Mouse (Mus musculus) cerebellum, postnatal 10 days (tissue): ENCODE results near the gene Mkks.
"Not testable (repeated sequence)": the region's sequence is repeated elsewhere in the genome, so short reads cannot be mapped to it uniquely, and the experiment has no call there.

Experiments
- DNase-seq, 2 experiments: peaks; one replicate each; pipeline ENCODE4 v3.0.0; 2021; ENCODE audit warnings: mixed read lengths in 2 of 2

The Mkks gene

DNA sequence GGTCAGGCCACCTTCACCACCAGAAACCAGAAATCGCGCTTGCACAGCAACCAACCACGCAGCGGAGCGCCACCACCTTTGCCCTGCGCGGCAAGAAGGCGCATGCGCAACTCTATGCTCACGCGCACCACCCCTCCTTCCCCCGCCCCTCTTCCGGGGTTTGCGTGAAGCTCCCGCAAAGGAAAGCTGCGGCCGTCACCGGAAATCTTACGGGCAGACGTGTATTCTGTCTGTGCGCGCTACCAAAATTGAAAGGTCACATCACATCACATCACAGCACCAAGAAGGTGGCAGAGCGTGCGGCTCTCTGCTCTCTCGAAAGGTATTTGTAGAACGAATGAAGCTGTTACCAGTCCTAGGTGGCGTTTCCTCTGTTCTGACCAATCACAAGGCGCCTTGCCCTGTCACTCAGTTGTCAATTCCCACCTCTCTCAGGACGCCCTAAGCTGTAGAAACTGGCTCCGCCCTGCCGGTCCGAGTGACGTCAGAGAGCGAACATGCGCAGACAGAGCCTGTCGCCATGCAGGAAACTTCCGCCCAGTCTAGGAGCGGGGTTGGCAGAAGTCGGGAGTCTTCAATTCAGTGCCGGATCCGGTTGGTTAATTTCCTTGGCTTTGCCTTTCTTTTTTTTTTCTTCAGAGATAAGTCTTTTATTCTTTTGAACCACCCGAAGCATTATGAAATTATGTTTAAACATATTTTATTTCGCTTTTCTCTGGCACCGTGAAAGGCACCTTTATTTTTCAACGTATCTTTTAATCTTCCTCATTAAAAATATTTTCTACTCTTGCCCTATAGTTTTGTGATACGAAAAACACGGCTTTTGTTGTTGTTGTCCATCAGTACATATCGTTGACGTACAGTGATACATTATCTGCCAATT, at the start of gene Mkks, which contains the start of the genes Slx4ip and AL731706.1:
Gene Mkks, minus strand, starts transcription at position 322 of the 883 bp plus-strand sequence.
Gene Slx4ip, plus strand, starts transcription at position 151 of the 883 bp plus-strand sequence.
Gene AL731706.1, minus strand, starts transcription at position 322 of the 883 bp plus-strand sequence.
- peak; percentile 99 for DNase-seq

DNA sequence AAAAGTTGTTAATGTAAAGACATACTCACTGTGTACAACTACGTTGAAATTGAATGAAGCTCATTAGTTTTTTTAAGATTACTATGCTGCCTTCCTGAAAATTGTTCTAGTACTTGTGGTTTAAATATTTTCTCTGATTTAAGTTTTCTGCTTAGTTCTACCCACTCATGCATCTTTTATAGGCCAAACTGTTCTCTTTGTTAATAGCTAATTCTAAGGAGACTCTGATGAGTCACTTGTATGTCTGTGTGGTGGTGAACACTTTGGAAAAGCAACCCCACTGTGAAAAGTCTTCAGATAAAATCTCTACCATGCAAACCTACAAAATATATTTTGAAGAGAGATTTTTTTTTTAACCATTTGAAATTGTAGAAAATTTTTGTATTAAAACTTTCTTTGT, 47.1 kb upstream of the Mkks start:
- DNase-seq: no peak

DNA sequence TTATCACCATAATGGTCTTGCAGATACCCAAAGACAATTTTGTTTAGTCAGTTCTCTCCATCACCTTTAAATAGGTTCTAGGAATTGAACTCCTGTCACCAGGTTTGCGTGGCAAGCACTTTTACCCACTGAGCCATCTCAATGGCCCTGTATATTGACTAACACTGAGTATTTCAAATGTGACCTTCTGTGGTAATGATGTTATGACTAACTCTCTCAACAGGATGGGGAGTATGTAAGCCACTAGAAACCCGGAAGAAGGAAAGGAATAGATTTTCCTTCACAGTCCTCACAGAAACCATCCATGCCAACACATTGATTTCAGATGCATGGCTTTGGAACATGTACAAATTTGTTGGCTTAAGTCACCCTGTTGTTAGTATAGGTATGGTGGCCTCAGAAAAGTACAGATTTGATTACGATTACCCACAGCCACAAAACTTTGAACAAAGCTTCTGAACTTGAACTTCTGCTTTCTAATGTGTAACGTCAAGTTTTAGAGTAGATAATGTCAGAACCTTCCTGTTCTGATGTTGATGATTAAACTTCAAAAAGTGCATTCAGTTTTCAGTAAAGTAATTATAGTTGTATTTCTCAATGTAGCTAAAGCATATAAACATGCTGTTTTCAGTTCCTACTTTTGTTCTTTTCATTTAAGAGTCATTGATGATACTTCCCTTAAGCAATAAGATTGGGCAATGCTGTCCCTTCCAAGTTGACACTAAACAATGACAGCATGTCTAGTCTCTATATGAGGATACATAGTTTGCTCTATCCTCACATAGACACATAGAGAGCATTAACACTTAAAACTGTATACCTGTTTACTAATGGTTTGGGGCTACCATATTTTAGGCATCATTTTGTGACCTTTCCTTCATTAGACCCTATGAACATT, 45.5 kb upstream of the Mkks start:
- DNase-seq: no peak

DNA sequence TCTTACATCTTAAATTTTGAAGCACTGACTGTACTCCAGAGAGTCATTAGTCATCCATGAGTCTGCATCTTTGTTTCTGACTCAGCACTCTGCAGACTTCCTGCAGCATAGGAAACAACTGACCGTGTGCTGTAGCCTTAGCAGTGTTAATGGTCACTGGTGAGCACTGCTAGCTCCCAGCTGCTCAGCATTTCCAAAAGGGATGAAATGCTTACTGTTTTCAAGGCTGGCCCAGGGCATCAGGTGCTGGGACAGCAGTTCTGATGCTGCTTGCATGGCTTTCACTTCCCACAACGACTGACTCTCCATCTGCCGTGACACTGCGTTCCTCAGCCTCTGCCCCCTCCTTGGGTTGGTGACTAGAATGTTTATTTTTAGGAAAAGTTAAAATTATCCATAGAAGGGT, 29.8 kb upstream of the Mkks start:
- peak; percentile 27 to 33 for DNase-seq

DNA sequence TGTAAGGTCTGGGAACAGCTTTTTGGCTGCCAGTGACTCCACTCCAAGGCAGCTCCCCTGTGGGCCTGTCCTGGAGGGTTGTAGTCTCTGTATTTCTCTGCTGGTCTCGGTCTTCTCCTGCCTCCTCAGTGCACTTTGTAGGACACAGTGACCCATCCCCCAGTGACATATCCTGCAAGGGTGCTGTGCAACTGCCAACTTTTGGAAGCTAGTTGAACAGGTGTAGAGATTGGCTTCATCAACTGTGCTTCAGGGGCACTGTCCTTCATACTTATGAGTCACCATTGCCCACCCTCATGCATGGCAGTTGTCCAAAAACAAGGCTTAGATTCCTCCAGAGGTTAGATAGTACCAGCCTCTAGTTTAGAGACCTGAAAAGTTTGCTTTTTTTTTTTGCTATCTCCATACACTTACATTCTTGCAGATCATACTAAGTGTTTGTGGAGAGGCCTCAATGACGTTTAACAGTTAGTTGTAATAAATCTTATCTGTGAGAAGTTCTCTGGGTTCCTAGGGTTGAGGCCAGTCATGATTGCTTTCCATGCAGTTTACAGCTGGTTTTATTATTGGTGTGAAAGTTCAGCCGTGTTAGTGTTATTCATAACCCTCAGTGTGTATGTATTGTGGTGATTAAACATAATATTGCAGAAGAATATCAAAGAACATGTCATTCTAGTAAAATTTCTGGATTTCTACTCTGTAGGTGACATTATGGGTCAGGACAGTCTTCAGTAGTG, 29.2 kb upstream of the Mkks start:
- peak in 1 of 2 experiments; percentile 11 for DNase-seq

DNA sequence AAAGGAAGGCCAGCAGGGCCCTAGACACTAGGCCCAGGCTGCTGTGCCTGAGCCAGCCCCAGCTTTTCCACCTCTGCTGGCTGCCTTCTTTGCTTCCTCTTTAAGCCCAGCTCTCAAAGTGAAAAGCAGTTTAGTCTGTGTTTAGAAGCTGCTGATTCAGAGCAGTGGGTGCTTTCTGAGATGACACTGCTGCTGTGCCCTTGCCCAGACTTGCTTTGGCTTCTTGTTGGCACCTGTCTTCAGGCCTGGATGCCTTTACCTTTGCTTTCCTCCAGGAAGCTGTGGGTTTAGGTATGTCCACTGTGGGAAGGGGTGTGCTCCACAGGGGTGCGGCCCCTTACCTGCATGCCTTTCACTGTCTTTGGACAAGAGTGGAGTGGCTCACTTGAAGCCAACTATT, 28.2 kb upstream of the Mkks start:
- DNase-seq: no peak

DNA sequence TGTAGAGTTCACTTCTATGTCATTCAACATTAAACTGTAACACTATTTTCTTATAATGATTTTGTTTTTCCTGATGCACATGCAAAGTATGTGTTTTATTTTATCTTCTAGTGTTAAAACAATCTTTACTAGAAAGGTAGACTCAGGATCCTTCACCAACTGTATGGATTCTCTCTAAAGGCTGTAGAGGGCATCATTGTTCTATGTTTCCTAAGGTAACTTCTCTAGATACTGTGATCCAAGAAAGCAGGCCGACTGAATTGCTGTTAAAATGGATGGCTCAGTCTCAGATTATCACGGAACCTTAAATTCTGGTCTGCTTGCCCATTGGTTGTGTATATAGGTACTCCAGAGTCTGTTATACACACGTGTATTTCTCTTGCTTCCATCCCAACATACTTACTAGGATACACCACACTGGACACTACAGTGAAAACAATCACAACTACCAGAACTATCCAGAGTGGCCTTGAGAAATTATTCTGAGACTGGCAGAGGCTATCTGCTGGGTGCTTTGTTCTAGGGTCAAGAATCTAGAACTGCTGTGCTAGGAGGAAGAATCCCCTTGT, 23.2 kb upstream of the Mkks start:
- DNase-seq: peak in 1 of 2 experiments; percentile 47

DNA sequence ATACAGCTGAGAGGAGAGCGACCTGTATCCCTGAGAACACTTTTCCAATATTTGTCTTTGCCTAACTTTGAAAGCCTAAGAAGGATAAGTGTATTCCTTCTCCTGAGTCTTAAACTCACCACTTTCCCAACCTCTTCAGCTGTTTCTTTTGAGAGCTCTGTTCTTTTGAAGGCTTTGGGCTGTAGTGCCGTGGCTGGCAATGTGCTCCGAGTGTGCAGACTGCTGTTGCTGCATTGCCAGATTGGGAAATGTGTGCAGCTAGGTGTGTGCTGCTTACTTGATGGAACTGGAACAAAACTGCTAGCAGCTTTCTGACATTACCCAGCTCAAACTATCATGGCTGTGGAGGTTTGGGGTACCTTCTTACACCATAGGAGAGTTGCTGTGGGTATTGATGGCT, 21.8 kb upstream of the Mkks start:
- no peak for DNase-seq

DNA sequence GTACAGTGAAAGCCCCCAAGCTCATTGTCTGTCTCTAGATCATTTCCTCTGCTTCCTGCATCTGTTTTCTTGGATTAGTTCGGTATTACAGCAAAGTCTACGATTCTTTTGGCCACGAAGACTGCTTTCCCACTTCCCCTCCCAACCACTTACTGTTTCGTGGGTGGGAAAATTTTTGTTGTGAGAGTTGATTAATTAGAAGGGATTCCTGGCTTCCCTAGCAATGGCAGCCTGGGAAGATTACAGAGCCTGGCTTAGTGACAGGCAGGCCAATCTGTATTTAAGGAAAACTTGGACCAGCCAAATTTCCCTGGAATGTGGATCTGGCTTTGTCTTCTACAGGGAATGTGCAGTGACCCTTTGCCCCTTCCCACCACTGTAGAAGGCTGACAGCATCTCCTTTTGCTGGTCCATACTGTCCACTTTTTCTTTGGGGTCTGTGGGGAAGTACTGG, 20.8 kb upstream of the Mkks start:
- DNase-seq: peak; percentile 13 to 29

DNA sequence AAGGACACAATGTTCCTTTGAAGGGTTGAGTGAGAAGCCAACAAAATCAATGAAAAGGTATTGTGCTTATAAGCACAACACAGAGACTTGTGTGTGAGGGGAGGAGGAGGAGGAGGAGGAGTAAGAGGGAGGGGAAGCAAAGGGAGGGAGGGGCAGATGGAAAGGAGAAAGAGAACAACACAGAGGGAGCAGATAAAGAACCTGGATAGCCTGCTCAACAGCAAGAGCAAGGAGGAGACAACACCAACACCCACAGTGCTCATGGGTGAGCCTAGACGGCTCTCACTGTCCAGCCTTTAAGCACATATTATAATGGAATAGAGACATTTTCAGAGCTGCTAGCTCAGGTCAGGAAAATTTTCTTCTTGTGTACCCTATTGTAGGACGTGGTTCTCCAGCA, 18.1 kb upstream of the Mkks start:
- DNase-seq: no peak

DNA sequence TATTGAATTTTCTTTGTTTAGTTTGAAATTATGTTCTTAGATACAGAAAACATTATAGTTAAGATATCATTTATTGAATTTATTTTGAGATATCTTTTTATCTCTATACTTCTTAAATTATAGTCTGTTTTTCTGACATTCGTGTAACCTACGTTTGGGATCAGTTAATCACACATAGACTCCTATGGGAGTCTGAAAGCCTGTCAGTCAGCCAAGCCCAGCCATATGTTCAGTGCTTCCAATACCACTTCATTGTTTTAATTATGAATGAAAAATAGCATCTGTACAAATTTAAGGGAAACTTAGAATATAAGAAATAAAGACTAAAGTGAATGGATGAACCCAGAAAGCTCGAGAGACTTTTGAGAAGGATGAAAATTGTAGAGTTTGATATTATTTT, 17.4 kb upstream of the Mkks start:
- peak; percentile 55 to 69 for DNase-seq

DNA sequence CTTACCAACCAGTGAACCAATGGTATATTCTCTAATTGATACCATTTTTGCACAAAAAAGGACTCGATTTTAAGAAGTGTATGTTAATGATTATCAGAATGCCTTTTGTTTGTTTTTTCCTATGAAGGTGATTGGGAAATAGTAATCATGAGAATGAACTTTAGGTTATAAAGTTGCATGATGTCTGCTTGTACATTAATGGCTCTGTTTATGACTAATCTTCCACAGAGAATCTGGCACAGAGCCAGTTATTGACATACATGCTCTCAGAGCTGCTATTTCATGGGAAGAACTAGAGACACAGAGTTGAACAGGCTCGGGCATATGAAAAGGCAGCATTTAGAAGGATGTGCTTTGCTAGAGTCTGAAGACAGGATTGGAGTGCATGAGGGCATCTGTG, 4.9 kb upstream of the Mkks start:
- peak in 1 of 2 experiments; percentile 15 for DNase-seq

DNA sequence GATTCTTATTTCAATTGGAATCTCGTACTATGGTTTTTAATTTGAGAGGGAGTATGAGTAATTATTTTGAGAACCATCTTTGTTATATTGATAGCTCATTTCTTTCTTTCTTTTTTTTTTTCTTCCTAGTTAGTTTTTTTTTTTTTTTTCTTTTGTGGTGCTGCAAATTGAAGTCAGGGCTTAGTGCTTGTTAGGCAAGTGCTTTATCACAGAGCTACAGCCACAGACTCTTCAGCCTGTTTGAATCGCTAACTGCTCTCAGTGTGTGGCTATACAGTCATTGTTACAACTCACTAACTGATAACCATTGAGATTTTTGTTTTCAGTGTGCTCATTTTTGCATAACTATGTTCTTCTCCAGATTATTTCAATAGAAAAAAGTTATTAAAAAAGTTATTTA, 3.3 kb upstream of the Mkks start:
- no peak for DNase-seq

DNA sequence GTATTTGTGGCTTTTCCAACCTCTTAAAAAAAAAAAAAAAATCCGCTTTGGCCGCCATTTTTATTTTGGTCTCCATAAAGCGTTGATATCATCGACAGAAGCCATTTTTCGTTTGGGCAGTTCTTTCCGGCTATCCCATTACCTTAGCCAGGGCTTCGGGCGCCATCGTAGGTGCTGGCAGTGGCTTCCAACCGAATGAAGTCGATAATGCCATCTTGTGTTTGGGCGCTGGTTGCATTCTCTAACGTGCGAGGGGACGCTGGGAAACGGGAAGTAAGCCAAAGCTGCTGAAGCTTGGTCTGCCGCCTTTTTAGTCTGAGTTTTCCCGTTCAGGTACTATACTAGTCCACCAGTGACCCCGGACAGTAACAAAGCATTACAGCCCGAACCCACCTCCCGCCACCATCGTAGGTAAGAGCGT, 772 bp upstream of the Mkks start:
- DNase-seq: peak; percentile 97 to 98

DNA sequence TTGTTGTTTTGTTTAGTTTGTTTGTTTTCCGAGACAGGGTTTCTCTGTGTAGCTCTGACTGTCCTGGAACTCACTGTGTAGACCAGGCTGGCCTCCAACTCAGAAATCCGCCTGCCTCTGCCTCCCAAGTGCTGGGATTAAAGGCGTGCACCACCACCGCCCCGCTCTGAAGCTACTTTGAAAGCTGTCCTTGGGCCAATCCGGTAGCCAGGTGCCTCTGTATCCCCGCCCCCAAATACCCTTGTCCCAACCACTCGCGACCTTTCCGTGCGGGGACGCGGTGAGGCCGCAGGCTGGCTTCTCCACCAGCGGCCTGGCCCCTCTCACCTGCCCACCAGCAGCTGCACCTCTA, 497 bp downstream of the Mkks start:
- DNase-seq: not testable (repeated sequence)

DNA sequence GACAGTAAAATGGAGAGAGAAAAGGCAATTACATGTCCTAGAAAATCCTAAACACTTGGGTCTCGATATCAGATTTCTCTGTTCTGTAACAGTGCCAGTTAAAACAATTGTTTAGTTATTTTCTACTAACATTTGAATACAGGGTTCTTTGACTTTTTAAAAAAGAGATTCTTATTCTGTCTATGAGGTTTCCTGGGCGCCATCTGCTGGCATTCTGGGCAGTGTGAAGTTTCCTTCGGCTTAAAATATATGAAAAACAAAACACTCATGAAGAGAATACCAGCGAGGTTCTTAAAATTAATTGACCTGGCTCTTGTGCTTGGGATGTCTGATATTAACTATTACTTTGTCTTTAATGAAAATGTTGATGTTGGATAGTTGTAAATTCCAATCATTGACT, 4.3 kb downstream of the Mkks start:
- DNase-seq: peak; percentile 58

DNA sequence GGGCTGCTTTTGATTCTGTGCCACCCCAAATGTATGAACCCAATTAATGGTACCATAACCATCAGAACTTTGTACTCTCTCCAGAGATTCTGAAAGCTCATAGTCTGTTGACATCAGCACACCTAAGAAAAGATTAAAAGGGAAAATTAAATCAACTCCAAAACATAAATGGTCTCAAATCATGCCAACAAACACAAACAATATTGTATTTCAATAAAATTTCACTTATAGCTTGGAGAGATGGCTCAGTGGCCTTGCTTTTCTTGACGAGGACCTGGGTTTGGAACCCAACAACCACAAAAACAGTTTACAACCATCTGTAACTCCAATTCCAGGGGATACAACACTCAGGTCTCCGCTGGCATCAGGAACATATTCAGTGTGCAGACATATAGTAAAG, 5.6 kb downstream of the Mkks start, which contains the start of gene AL731706.2:
Gene AL731706.2, minus strand, starts transcription at position 101 of the 400 bp plus-strand sequence.
- DNase-seq: no peak

DNA sequence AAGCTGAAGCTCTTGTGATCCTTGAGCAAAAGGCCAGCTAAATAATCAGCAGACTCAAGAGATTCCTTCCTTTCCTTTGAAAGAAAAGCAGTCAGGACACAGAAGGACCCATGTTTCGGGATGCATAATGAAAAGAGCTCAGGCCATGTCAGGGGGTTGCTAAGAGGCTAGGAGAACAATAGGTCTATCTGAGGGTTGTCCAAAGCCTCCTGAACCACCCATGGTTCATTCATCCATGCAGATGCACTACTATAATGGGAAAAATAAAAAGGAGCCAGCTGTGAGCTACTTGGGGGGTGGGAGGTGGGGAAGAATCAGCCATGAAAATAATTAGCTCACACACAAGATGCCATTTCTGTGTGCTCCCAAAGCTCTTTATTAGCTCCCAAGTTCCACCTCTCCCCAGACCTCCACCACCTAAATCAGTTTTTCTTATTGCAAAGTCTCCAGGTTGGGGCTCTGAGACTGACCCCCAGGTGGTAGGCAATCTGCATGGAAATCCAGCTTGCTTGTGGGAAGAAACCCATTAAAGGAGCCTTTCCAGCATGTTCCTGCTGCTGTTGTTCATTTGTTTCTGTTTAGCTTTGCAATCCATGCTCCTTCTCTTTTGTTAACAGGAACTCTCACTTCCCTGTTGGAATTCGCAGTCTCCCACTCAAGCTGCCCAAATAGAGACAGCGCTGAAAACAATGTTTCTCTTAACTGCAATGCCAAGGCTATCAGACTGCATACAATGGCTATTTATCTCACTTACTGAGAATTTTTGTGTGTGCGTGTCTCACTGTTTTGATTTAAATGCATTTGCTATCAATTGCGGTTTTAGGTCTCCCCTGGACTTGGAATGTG, 36.4 kb downstream of the Mkks start:
- DNase-seq: no peak

DNA sequence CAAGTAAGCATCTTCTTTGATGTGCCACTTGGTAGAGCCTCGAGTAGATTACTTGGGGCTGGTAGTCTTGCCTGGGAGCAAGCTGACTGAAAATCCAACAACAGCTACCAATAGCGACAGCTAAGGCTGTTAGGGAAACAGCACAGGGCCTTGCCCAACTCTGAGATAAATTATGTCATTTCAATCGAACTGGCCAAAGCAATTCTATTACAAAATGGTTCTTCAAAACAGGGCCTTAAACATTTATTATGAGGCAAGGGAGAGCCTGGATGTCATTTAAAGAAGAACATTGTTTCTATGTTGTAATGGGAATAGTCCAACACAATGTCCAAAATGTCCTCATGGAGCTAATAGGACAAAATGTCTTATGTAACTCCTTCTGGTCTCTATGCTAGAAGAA, 40.8 kb downstream of the Mkks start:
- DNase-seq: no peak

DNA sequence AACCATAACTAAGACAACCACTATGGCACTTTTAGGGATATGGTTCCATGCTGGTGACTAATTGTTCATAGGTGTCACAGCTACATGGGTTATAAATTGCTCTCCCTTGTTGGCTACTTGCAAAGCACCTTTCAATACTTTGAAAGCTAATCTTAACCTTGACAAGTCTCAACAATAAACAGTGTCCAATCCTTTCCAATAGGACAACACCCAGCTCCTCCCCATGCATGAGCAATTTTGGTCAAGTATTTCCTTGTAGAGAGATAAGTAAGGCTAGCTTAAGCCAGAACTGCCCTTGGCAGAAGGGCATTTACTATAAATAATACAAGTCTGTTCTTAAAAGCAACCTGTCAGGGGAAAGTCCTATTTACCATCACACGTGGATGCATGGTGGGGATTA, 53.2 kb downstream of the Mkks start:
- no peak for DNase-seq

DNA sequence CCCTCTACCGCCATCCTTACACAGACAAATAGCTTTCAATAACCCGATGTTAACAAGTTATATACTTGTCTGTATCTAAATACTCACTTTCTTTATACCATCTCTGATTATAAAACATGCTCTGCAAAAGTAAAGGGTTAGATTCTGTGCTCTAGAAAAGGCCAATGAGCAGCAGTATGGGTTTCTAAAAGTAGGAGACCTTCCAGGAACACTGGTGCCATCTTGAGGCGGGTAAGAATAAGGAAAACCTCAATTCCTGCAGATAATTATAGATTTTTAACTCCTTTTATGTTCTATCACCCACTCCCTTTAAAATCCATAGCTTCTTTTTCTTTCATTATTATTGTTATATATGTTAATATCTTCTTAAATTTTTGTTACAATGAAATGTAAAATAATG, 55.3 kb downstream of the Mkks start:
- DNase-seq: peak; percentile 67 to 68
